Mouse (Mus musculus): ENCODE results near the gene Mlx.

GRCm38 (mm10) chr11:101138536-101139181 lies 51.6 kb downstream of the Mlx start:
- TF ChIP-seq TAL1 (IDR thresholded peaks at IDR 0.05; ENCODE audit: low read length) (no peak), GATA1 (IDR thresholded peaks at IDR 0.05; ENCODE audit: low read length) (no peak)
